8 mouse cellular contexts compared by ENCODE assay signal in genomic region chr11:69088856-69089615, GRCm38 (mm10). TPM values are rescaled to one million over a fixed set of nuclear protein-coding genes. Genes with fewer than 3 reads are reported as not detected.
A peak's percentile ranks its signal among the peaks of the same experiment; 100 is the strongest.
DNase-seq lines count a peak whose midpoint lies in the region; ATAC-seq lines count a peak whose summit lies in the region.

No protein-coding gene starts in this region.

- H3K4me1 ChIP-seq in neural tube, embryonic 11.5 days (ENCODE audit: control insufficient read depth, insufficient read depth, low read length): peaks cover 10% of the 10 kb centered on the region
- H3K4me1 ChIP-seq in heart, embryonic 13.5 days: peaks cover 67% of the 10 kb centered on the region
- peaks cover 53% of the 10 kb centered on the region for H3K4me1 ChIP-seq in liver, embryonic 13.5 days (replicated peaks)

- H3K4me3 ChIP-seq in neural tube, embryonic 11.5 days (ENCODE audit: low read depth, low read length): peak overlapping the region; percentile 96
- H3K4me3 ChIP-seq in heart, embryonic 13.5 days: peak overlapping the region; percentile 100
- H3K4me3 ChIP-seq in liver, embryonic 13.5 days (replicated peaks): peak overlapping the region; percentile 99

- WGBS in neural tube, embryonic 11.5 days: 13% methylated on average over 25 of the region's 25 CpGs
- WGBS in heart, embryonic 13.5 days: 8% methylated on average over 25 of the region's 25 CpGs
- 5% methylated on average over 25 of the region's 25 CpGs for WGBS in liver, embryonic 13.5 days (ENCODE audit: insufficient replicate concordance)

- H3K9ac ChIP-seq in neural tube, embryonic 11.5 days (ENCODE audit: low read length): peak overlapping the region; percentile 99
- peak overlapping the region; percentile 100 for H3K9ac ChIP-seq in heart, embryonic 13.5 days
- H3K9ac ChIP-seq in liver, embryonic 13.5 days: peak overlapping the region; percentile 100

- H3K9me3 ChIP-seq in neural tube, embryonic 11.5 days (ENCODE audit: control insufficient read depth, low read length): no peaks in the 10 kb centered on the region
- H3K9me3 ChIP-seq in heart, embryonic 13.5 days: no peaks in the 10 kb centered on the region
- no peaks in the 10 kb centered on the region for H3K9me3 ChIP-seq in liver, embryonic 13.5 days (replicated peaks)

- peak overlapping the region; percentile 99 for H3K4me2 ChIP-seq in neural tube, embryonic 11.5 days (ENCODE audit: low read depth)
- peak overlapping the region; percentile 96 for H3K4me2 ChIP-seq in heart, embryonic 13.5 days
- H3K4me2 ChIP-seq in liver, embryonic 13.5 days: peak overlapping the region; percentile 98

- 0 out of 2 replicates have a peak, but pooled peaks have one; percentile 20 for ATAC-seq in neural tube, embryonic 11.5 days (ENCODE audit: insufficient read depth, low FRiP score, low TSS enrichment)
- no peak for ATAC-seq in heart, embryonic 13.5 days (ENCODE audit: extremely low read depth, insufficient number of reproducible peaks, low FRiP score, low TSS enrichment)
- peak; percentile 85 for ATAC-seq in liver, embryonic 13.5 days (ENCODE audit: low read depth)

- peak; percentile 58 to 84 for DNase-seq in adrenal gland, adult (ENCODE audit: inconsistent age in 2 of 2, low spot score in 1 of 2)
- no peak for DNase-seq in adrenal gland, postnatal 25 days
- no peak for DNase-seq in neural tube, embryonic 11.5 days (ENCODE audit: low spot score)
- DNase-seq in neural tube, embryonic 10.5 days (ENCODE audit: extremely low spot score, low spot score): no peak
- DNase-seq in liver, embryonic 13.5 days: peak; percentile 63
- peak; percentile 48 to 76 for DNase-seq in spleen, postnatal 4 days (ENCODE audit: low spot score in 2 of 2)
- no peak for DNase-seq in layer of hippocampus, postnatal 25 days (ENCODE audit: extremely low spot score in 1 of 2, low spot score in 1 of 2)

- no peaks in the 10 kb centered on the region for H3K27me3 ChIP-seq in neural tube, embryonic 11.5 days (ENCODE audit: control insufficient read depth, insufficient read depth, low read length)
- no peaks in the 10 kb centered on the region for H3K27me3 ChIP-seq in heart, embryonic 13.5 days (replicated peaks)
- H3K27me3 ChIP-seq in liver, embryonic 13.5 days: no peaks in the 10 kb centered on the region

- H3K27ac ChIP-seq in neural tube, embryonic 11.5 days (ENCODE audit: low read depth, low read length): peak overlapping the region; percentile 89
- H3K27ac ChIP-seq in heart, embryonic 13.5 days (replicated peaks): peak overlapping the region; percentile 98
- peak overlapping the region; percentile 94 for H3K27ac ChIP-seq in liver, embryonic 13.5 days

- H3K36me3 ChIP-seq in neural tube, embryonic 11.5 days (ENCODE audit: control insufficient read depth, insufficient read depth, low read length): no peaks in the 10 kb centered on the region
- H3K36me3 ChIP-seq in heart, embryonic 13.5 days: peaks cover 34% of the 10 kb centered on the region
- H3K36me3 ChIP-seq in liver, embryonic 13.5 days: peaks cover 34% of the 10 kb centered on the region

RNA-seq across cellular contexts. Expression of gene Vamp2, which starts 0.7 kb away (rescaled TPM):
- 143 and 163 TPM in 2 replicates for total RNA-seq in adrenal gland, postnatal 25 days (2021)
- polyA plus RNA-seq in neural tube, embryonic 11.5 days (2014; fragmentation: Nextera tagmentation; extraction: Ambion mirVana): 112 TPM in 2 replicates
- polyA plus RNA-seq in heart, embryonic 13.5 days (2015; fragmentation: Nextera tagmentation; extraction: Ambion mirVana): 79.5 and 82.1 TPM in 2 replicates
- 12.5 and 15.9 TPM in 2 replicates for polyA plus RNA-seq in liver, embryonic 13.5 days (2015; fragmentation: Nextera tagmentation; extraction: Ambion mirVana)
- 1,000 to 10,000 TPM in 1 of 2 experiments, 100 to 1,000 TPM in 1; 978 to 1,010 TPM for total RNA-seq in layer of hippocampus, postnatal 25 days (2021)

RNA-seq across cellular contexts. Expression of gene Per1, which starts 6.0 kb away (rescaled TPM):
- total RNA-seq in adrenal gland, postnatal 25 days (2021): 66.5 and 84.7 TPM in 2 replicates
- 10.7 and 10.9 TPM in 2 replicates for polyA plus RNA-seq in neural tube, embryonic 11.5 days (2014; fragmentation: Nextera tagmentation; extraction: Ambion mirVana)
- polyA plus RNA-seq in heart, embryonic 13.5 days (2015; fragmentation: Nextera tagmentation; extraction: Ambion mirVana): 8.6 and 9.0 TPM in 2 replicates
- 1.9 TPM in 2 replicates for polyA plus RNA-seq in liver, embryonic 13.5 days (2015; fragmentation: Nextera tagmentation; extraction: Ambion mirVana)
- 10 to 100 TPM; 70.1 to 89.0 TPM for total RNA-seq in layer of hippocampus, postnatal 25 days (2021)

RNA-seq across cellular contexts. Expression of gene Tmem107, which starts 18.4 kb away (rescaled TPM):
- 18.3 and 21.8 TPM in 2 replicates for total RNA-seq in adrenal gland, postnatal 25 days (2021)
- polyA plus RNA-seq in neural tube, embryonic 11.5 days (2014; fragmentation: Nextera tagmentation; extraction: Ambion mirVana): 40.8 and 43.5 TPM in 2 replicates
- 28.4 and 31.3 TPM in 2 replicates for polyA plus RNA-seq in heart, embryonic 13.5 days (2015; fragmentation: Nextera tagmentation; extraction: Ambion mirVana)
- 30.8 and 31.7 TPM in 2 replicates for polyA plus RNA-seq in liver, embryonic 13.5 days (2015; fragmentation: Nextera tagmentation; extraction: Ambion mirVana)
- total RNA-seq in layer of hippocampus, postnatal 25 days (2021): 10 to 100 TPM; 21.1 to 21.6 TPM

RNA-seq across cellular contexts. Expression of gene Borcs6, which starts 29.5 kb away (rescaled TPM):
- 23.1 and 32.0 TPM in 2 replicates for total RNA-seq in adrenal gland, postnatal 25 days (2021)
- polyA plus RNA-seq in neural tube, embryonic 11.5 days (2014; fragmentation: Nextera tagmentation; extraction: Ambion mirVana): 10.5 and 11.4 TPM in 2 replicates
- polyA plus RNA-seq in heart, embryonic 13.5 days (2015; fragmentation: Nextera tagmentation; extraction: Ambion mirVana): 9.7 and 10.3 TPM in 2 replicates
- 3.5 TPM in 2 replicates for polyA plus RNA-seq in liver, embryonic 13.5 days (2015; fragmentation: Nextera tagmentation; extraction: Ambion mirVana)
- total RNA-seq in layer of hippocampus, postnatal 25 days (2021): 10 to 100 TPM; 27.4 to 31.4 TPM

RNA-seq across cellular contexts. Expression of gene Hes7, which starts 31.2 kb away (rescaled TPM):
- not detected in 2 replicates for total RNA-seq in adrenal gland, postnatal 25 days (2021)
- 0.33 TPM in 1 of 2 replicates, not detected in the other for polyA plus RNA-seq in neural tube, embryonic 11.5 days (2014; fragmentation: Nextera tagmentation; extraction: Ambion mirVana)
- 0.47 and 0.67 TPM in 2 replicates for polyA plus RNA-seq in heart, embryonic 13.5 days (2015; fragmentation: Nextera tagmentation; extraction: Ambion mirVana)
- polyA plus RNA-seq in liver, embryonic 13.5 days (2015; fragmentation: Nextera tagmentation; extraction: Ambion mirVana): 0.17 and 0.18 TPM in 2 replicates
- total RNA-seq in layer of hippocampus, postnatal 25 days (2021): under 1 TPM; 0.80 to 0.96 TPM

Comparison
In these comparisons a context has a peak if more than half of its experiments do, and no peak if none do; other contexts are left out.
1. DNase-seq: peak in adrenal gland, adult (2 of 2), liver, embryonic 13.5 days (single experiment) and spleen, postnatal 4 days (2 of 2); none in adrenal gland, postnatal 25 days (single experiment), neural tube, embryonic 11.5 days (single experiment), neural tube, embryonic 10.5 days (single experiment) and layer of hippocampus, postnatal 25 days (0 of 2).
2. Peak in every context shown above with its lines, with median percentiles within 50 percentile points of each other: H3K27ac ChIP-seq, H3K4me2 ChIP-seq, H3K4me3 ChIP-seq and H3K9ac ChIP-seq.